Mouse (Mus musculus) liver, embryonic 12.5 days (tissue): ENCODE results near the gene Ywhah. TPM values are rescaled to one million over a fixed set of nuclear protein-coding genes. Genes with fewer than 3 reads are reported as not detected.

ENCODE experiments used
- ATAC-seq: fragments of 200-750 bp; cut with Nextera tagmentation; 2 replicates; pipeline ENCODE4 v1.8.0; 2017; ENCODE audit warnings: moderate number of reproducible peaks, mild to moderate bottlenecking, moderate library complexity
- H3K27ac ChIP-seq: fragments of 300-500 bp; sonication (generic); 2 replicates; pipeline ENCODE4 v1.5.1; 2016; ENCODE audit warnings: mild to moderate bottlenecking
- H3K27me3 ChIP-seq: fragments of 300-500 bp; sonication (generic); replicated peaks from 2 replicates; pipeline ENCODE4 v1.6.1; 2016; ENCODE audit warnings: mild to moderate bottlenecking, moderate library complexity
- H3K36me3 ChIP-seq: fragments of 300-500 bp; sonication (generic); 2 replicates; pipeline ENCODE4 v1.6.1; 2016; ENCODE audit warnings: mild to moderate bottlenecking, moderate library complexity
- H3K4me1 ChIP-seq: fragments of 300-500 bp; sonication (generic); 2 replicates; pipeline ENCODE4 v1.6.1; 2016
- H3K4me2 ChIP-seq: fragments of 300-500 bp; sonication (generic); 2 replicates; pipeline ENCODE4 v1.6.1; 2016; ENCODE audit warnings: mild to moderate bottlenecking, moderate library complexity
- H3K4me3 ChIP-seq: fragments of 300-500 bp; sonication (generic); 2 replicates; pipeline ENCODE4 v1.5.1; 2016; ENCODE audit warnings: mild to moderate bottlenecking, moderate library complexity
- H3K9ac ChIP-seq: fragments of 300-500 bp; sonication (generic); 2 replicates; pipeline ENCODE4 v1.6.1; 2016; ENCODE audit warnings: mild to moderate bottlenecking, moderate library complexity
- H3K9me3 ChIP-seq: fragments of 300-500 bp; sonication (generic); replicated peaks from 2 replicates; pipeline ENCODE4 v1.6.1; 2016; ENCODE audit warnings: mild to moderate bottlenecking, moderate library complexity
- WGBS: fragments of 180-500 bp; shearing (Covaris S2); methylation state at CpG from one replicate; pipeline ENCODE4 v1.1.7; 2016; ENCODE audit not compliant: insufficient replicate concordance; 5-methylcytosine and 5-hydroxymethylcytosine counted together
- polyA plus RNA-seq: library from polyadenylated mRNA; unstranded; fragments of >200 nt; fragmentation: Nextera tagmentation; extraction: Ambion mirVana; gene quantifications from 2 replicates; pipeline ENCODE4 v1.2.1, GENCODE M21; 2016

Ywhah gene
- polyA plus RNA-seq, 1 experiment from 2014 or later, result 282 TPM

DNA sequence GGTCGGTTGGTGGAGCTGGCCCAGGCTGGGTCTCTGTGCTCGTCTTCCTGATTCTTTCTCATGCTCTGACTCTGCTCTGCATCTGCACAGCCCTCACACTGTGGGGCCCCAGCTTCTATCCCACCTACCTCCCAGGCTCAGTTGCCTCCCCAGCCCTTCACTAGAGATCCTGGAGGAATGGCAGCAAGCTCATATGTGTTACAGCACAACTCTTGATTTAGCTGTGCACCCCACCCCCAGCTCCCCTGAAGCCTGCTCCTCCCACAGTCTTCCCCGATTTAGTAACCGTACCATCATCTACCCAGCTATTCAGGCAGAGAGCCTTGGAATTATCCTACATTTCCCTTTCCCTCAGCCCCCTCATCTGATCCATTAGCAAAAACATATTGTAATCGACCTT lies 17.5 kb upstream of the Ywhah start:
- Histone ChIP-seq H3K36me3 (no peaks in the 10 kb centered on the region), H3K27ac (no peak overlapping the region), H3K4me2 (no peak overlapping the region), H3K27me3 (peaks cover 21% of the 10 kb centered on the region; the same call in 1 of the 2 replicates), H3K9me3 (no peaks in the 10 kb centered on the region), H3K9ac (no peak overlapping the region), H3K4me1 (no peaks in the 10 kb centered on the region; the same call in 1 of the 2 replicates), H3K4me3 (no peak overlapping the region)
- 64% methylated on average over 5 of the region's 5 CpGs for WGBS
- ATAC-seq, result no peak

DNA sequence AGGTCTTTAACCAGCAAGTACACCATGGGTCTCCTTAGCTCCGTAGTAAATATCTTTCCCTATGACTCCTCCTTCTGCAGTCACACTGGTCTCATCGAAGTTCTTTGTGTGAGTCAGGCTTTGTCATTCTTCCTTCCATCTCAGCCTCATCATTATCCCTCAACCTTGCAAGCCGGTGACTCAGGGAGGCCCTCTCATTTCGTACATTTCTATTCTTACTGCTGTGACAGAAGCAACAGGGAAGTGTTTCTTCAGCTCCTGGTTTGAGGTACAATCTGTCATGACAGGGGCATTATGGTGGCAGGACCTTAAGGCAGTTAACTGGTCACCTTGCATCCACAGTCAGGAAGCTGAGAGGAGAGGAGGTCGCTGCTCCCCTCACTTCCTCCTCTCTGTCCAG lies 15.8 kb upstream of the Ywhah start:
- ATAC-seq, result no peak
- 65% methylated on average over 5 of the region's 5 CpGs for WGBS

GRCm38 (mm10) chr5:33003500-33003899 lies 15.1 kb upstream of the Ywhah start:
- Histone ChIP-seq H3K27ac (no peak overlapping the region), H3K4me3 (no peak overlapping the region), H3K36me3 (no peaks in the 10 kb centered on the region), H3K9me3 (no peaks in the 10 kb centered on the region), H3K9ac (no peak overlapping the region), H3K4me2 (no peak overlapping the region), H3K4me1 (no peaks in the 10 kb centered on the region; the same call in 1 of the 2 replicates), H3K27me3 (peaks cover 10% of the 10 kb centered on the region; the same call in 1 of the 2 replicates)
- WGBS, result 56% methylated on average over 6 of the region's 6 CpGs
- ATAC-seq, result no peak

More for the DNA sequence above, 15.8 kb upstream of the Ywhah start:
- H3K4me1 ChIP-seq, result no peaks in the 10 kb centered on the region; the same call in 1 of the 2 replicates
- H3K9ac ChIP-seq, result no peak overlapping the region
- no peaks in the 10 kb centered on the region for H3K36me3 ChIP-seq
- H3K27ac ChIP-seq, result no peak overlapping the region
- no peak overlapping the region for H3K4me3 ChIP-seq
- peaks cover 16% of the 10 kb centered on the region; the same call in 1 of the 2 replicates for H3K27me3 ChIP-seq
- no peak overlapping the region for H3K4me2 ChIP-seq
- H3K9me3 ChIP-seq, result no peaks in the 10 kb centered on the region

DNA sequence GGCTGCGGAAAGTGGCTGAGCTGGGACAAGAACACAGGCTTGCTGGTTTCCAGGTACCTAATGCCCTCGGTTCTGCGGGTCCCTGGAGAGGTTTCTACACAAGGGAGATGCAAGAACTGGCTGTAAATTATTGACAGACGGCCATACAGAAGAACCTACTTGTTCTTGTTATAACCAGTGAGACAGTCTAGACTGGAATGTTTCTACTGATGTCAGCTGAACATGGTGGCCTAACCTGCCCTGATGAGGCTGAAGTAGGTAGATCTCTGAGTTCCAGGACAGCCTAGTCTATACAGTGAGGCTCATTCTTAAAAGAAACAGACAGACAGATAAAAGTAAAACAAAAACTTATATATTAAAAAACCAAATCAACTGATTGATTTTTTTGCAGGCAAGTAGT lies 14.5 kb upstream of the Ywhah start:
- Histone ChIP-seq H3K36me3 (no peaks in the 10 kb centered on the region), H3K4me1 (no peaks in the 10 kb centered on the region; the same call in 1 of the 2 replicates), H3K9me3 (no peaks in the 10 kb centered on the region), H3K27ac (no peak overlapping the region), H3K4me2 (no peak overlapping the region), H3K9ac (no peak overlapping the region), H3K4me3 (no peak overlapping the region), H3K27me3 (peaks cover 10% of the 10 kb centered on the region; the same call in 1 of the 2 replicates)
- 59% methylated on average over 4 of the region's 4 CpGs for WGBS
- ATAC-seq, result no peak

DNA sequence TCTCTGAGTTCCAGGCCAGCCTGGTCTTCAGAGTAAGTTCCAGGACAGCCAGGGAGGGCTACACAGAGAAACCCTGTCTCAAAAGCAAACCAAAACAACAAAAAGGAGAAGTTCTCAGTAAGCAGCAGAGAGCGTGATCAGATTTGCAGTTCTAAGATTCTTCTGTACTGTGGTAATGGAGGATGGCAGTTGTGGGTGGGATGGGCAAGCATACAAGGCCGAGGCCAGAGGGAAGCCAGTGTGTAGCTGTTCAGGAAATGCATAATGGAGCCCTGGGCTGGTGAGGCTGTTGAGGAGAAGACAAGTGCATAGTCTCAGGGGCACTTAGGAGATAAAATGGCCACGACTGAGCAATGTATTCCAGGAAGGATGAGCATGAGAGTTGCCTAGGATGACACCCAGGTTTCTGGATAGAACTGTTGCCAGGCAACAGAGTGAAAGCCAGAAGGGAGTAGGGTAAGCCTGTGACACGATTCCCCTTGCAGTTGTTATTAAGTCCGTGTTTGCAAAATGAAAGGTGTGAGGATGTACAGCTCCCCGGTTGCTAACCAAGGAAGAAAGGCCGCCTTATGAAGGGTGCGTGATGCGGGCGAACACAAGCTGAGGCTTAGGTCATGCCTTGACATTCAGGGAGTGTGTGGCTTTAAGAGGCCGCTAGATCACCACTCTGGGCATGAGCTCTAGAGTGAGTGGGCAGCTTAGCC lies 13.0 kb upstream of the Ywhah start:
- Histone ChIP-seq H3K4me2 (no peak overlapping the region), H3K4me1 (peaks cover 8% of the 10 kb centered on the region; the same call in 1 of the 2 replicates), H3K4me3 (no peak overlapping the region), H3K36me3 (no peaks in the 10 kb centered on the region), H3K9ac (no peak overlapping the region), H3K27me3 (peaks cover 7% of the 10 kb centered on the region), H3K27ac (no peak overlapping the region), H3K9me3 (no peaks in the 10 kb centered on the region)
- no peak for ATAC-seq
- 62% methylated on average over 11 of the region's 11 CpGs for WGBS

DNA sequence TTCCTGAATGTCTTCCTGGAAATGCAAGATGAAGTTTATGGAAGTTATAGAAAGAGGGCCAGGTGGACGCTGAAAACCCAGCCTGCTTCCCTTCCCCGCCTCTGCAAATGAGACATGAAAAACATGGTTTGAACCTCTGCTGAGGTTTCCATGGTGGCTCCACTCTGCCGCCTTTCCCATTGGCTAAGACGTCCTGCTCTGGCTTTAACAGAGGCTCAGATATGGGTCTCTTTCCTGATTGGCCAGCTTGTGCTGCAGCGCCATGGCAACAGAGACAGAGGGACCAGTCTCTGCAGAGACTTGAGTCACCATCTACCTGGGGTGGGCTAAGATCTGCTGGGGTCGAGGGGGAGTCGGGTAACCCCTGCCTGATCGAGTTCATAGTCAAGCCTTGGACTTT lies 11.9 kb upstream of the Ywhah start:
- H3K9ac ChIP-seq, result no peak overlapping the region
- no peaks in the 10 kb centered on the region for H3K9me3 ChIP-seq
- no peak overlapping the region for H3K4me2 ChIP-seq
- peaks cover 14% of the 10 kb centered on the region; the same call in 1 of the 2 replicates for H3K4me1 ChIP-seq
- WGBS, result 43% methylated on average over 8 of the region's 8 CpGs
- no peak overlapping the region for H3K4me3 ChIP-seq
- H3K36me3 ChIP-seq, result no peaks in the 10 kb centered on the region
- H3K27ac ChIP-seq, result no peak overlapping the region
- ATAC-seq, result no peak
- peaks cover 12% of the 10 kb centered on the region for H3K27me3 ChIP-seq

GRCm38 (mm10) chr5:33007371-33007770 lies 11.2 kb upstream of the Ywhah start:
- ATAC-seq, result no peak
- no peak overlapping the region for H3K27ac ChIP-seq
- H3K4me1 ChIP-seq, result peaks cover 20% of the 10 kb centered on the region; the same call in 1 of the 2 replicates
- H3K36me3 ChIP-seq, result no peaks in the 10 kb centered on the region
- 61% methylated on average over 4 of the region's 4 CpGs for WGBS
- H3K9ac ChIP-seq, result no peak overlapping the region
- peaks cover 16% of the 10 kb centered on the region for H3K27me3 ChIP-seq
- no peaks in the 10 kb centered on the region for H3K9me3 ChIP-seq
- no peak overlapping the region for H3K4me2 ChIP-seq
- H3K4me3 ChIP-seq, result no peak overlapping the region

DNA sequence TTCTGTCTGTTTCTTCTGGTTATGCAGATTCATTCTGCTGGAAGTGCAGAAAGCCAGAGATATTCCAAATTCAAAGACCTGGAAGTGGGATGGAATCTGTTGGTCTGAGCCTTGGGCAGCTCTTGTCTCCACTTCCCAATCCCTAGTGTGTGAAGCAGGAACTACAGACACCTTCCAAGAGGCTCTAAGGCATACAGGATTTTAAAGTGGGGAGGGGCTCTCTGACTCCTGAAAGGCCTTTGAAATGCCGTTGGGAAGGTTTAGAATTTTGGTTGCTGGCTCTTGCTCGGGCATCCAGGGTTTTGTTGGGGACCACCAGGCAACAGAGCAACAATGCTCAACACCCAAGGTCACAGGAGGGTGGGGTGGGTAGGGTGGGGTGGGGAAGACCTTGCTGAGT lies 9.3 kb upstream of the Ywhah start:
- Histone ChIP-seq H3K9me3 (no peaks in the 10 kb centered on the region), H3K9ac (no peak overlapping the region), H3K36me3 (no peaks in the 10 kb centered on the region), H3K27me3 (peaks cover 25% of the 10 kb centered on the region), H3K4me1 (peaks cover 20% of the 10 kb centered on the region; the same call in 1 of the 2 replicates), H3K27ac (no peak overlapping the region), H3K4me3 (no peak overlapping the region), H3K4me2 (no peak overlapping the region)
- WGBS, result 55% methylated on average over 2 of the region's 2 CpGs
- ATAC-seq, result no peak

DNA sequence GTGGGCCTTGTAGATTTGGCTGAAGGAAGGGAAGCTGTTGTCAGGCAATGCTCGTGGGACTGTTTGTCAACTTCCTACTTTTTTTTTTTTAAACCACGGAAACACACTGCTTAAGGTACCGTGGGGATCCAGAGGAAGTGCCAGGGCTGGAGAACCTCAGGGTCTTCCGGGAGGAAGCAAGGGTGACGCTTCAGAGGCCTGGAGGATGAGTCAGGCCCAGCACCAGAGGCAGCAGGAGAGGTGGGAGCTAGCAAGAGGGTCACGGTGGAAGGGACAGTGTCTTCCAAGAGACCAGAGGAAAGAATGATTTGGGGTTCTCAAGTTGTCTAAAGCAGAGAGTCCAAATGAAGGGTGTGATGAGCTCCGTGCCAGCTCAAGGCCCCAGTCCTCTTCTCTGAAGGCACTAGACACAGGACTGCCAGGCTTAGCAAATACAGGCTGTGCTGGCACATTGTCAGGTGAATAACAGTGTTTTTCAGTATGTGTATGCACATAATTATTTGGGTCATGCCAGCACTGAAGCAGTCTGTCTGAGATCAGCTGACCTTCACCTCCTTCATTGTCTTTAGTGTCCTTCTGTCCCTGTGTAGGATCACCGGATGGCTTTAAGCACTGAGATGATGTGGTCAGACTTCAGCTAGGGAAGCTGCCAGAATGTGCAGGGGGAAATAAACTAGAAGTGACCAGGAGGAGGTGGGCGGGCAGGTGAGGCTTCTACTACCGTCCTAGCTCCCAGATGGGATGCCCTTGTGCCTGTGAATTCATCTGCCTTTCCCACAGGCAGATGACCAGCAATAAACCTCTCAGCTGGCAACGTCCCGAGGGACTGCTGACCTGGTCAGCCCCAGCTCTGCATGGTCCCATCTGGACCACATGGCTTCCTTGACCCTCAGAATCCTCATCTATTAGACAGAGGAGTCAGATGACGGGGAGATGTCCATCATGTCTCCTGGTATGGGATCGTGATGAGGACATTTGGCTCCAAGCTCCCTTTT lies 8.5 kb upstream of the Ywhah start:
- no peak for ATAC-seq
- WGBS, result 49% methylated on average over 14 of the region's 14 CpGs
- Histone ChIP-seq H3K4me3 (no peak overlapping the region), H3K9ac (no peak overlapping the region), H3K36me3 (no peaks in the 10 kb centered on the region), H3K9me3 (no peaks in the 10 kb centered on the region), H3K4me2 (no peak overlapping the region), H3K27me3 (peaks cover 25% of the 10 kb centered on the region), H3K4me1 (peaks cover 21% of the 10 kb centered on the region), H3K27ac (0 out of 2 replicates have a peak overlapping the region, but pooled peaks have one; percentile 1)

DNA sequence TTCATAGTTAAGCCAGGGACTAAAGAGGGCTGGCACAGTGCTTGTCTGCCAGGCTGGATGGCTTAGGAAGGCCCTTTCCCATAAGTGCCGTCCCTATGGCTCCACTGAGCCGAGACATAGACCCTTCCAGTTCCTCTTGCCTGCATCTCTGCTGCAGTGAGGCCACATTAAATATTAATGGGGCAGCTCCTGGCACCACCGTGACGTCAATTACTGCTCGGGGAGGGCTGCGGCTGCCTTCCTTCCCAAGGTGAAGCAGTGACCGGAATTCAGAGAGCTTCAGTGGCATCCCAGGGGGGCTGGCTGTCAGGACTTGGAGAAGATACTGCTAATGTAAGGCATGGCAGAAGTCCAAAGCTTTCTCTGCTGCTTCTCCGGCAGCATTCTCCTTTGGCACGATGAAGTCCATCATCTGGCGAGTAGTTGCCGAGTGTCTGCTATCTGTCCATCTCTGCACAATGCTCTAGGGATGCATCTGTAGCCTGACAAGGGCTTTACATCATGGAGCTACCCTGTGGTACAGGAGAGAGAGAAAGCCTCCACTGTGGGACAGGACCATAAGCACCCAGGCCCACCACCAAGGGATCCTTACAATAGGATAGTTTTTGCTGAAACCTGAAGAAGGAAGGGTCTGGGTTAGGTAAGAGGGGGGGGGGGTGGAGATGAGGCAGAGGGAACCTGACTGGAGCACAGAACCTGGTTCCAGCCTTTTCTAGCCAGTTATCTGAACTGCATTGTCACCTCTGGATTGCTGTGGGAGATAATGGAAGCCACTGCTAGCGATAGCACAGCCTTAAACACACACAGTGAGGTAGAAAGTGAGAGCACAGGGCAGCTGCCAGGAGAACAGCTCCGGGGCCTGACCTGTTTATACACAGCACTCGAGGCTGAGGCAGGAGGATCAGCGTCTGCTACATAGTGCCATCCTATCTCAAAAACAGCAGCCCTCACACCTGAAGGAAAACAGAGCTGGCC lies 7.2 kb upstream of the Ywhah start:
- H3K9me3 ChIP-seq, result no peaks in the 10 kb centered on the region
- ATAC-seq, result no peak
- H3K36me3 ChIP-seq, result no peaks in the 10 kb centered on the region
- H3K27ac ChIP-seq, result no peak overlapping the region
- 67% methylated on average over 15 of the region's 15 CpGs for WGBS
- no peak overlapping the region for H3K4me2 ChIP-seq
- H3K4me1 ChIP-seq, result peaks cover 33% of the 10 kb centered on the region
- H3K27me3 ChIP-seq, result peaks cover 25% of the 10 kb centered on the region
- H3K9ac ChIP-seq, result no peak overlapping the region
- H3K4me3 ChIP-seq, result no peak overlapping the region

- no peak for ATAC-seq
- peaks cover 49% of the 10 kb centered on the region for H3K4me1 ChIP-seq
- H3K9me3 ChIP-seq, result no peaks in the 10 kb centered on the region
- no peak overlapping the region for H3K9ac ChIP-seq
- no peak overlapping the region for H3K4me3 ChIP-seq
- H3K27ac ChIP-seq, result no peak overlapping the region
- 63% methylated on average over 1 of the region's 1 CpGs for WGBS
- H3K36me3 ChIP-seq, result no peaks in the 10 kb centered on the region
- peaks cover 25% of the 10 kb centered on the region for H3K27me3 ChIP-seq
- no peak overlapping the region for H3K4me2 ChIP-seq
These were observed 4.5 kb upstream of the Ywhah start for GRCm38 (mm10) chr5:33014096-33014495.
